ENCODE assay signal across 8 mouse cellular contexts in the genomic region with DNA sequence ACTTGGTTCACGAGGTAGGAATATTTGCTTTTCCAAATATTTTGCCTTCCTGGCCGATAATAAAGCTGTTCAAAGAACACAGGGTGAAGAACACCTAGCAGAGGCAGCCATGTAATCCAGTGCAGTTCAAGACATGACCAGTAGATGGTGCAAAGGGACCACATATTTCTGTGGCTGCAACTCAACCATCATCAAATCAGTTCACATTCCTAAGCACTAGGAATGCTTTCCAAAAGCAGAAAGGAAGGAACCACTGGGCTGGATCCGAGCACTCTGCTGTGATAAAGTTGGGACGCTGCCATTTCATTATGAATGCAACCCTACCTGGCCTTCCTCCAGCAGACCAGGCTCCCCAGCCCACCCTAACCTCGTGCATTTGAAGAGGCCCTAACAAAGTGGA.
DNase-seq lines count a peak whose midpoint lies in the region; ATAC-seq and TF ChIP-seq lines count a peak whose summit lies in the region.

No protein-coding gene starts in this region.

- TF ChIP-seq CTCF in Patski (IDR thresholded peaks at IDR 0.05) = no peak

- WGBS in forebrain, embryonic 15.5 days = 5% methylated on average over 5 of the region's 5 CpGs
- WGBS in hindbrain, embryonic 11.5 days = 16% methylated on average over 5 of the region's 5 CpGs

- H3K27ac ChIP-seq in forebrain, embryonic 15.5 days (replicated peaks) = peak overlapping the region; percentile 66
- H3K27ac ChIP-seq in hindbrain, embryonic 11.5 days (ENCODE audit: low read depth, low read length) = no peak overlapping the region

- H3K27me3 ChIP-seq in Patski = no peaks in the 10 kb centered on the region
- H3K27me3 ChIP-seq in forebrain, embryonic 15.5 days = no peaks in the 10 kb centered on the region
- no peaks in the 10 kb centered on the region for H3K27me3 ChIP-seq in hindbrain, embryonic 11.5 days (ENCODE audit: control insufficient read depth, insufficient read depth, low read length)

- ATAC-seq in Patski = peak; percentile 55
- ATAC-seq in forebrain, embryonic 15.5 days (replicated peaks) = peak; percentile 78
- no peak for ATAC-seq in hindbrain, embryonic 11.5 days (ENCODE audit: low FRiP score)
- peak; percentile 67 for ATAC-seq in megakaryocyte, adult 5-6 weeks (ENCODE audit: poor library complexity, severe bottlenecking)
- no peak for ATAC-seq in activated CD4-positive, CD25-positive, alpha-beta regulatory T cell, adult 4 months

- in situ Hi-C loops in Patski (cut with MboI; ENCODE audit: low pct_unique_long_range_greater_than_20kb) = loop anchor here (5.0 to 10.0 kb wide), 3 partner anchors 66 to 211 kb away; a partner anchor contains a TSS

- H3K4me2 ChIP-seq in forebrain, embryonic 15.5 days (replicated peaks) = no peak overlapping the region
- H3K4me2 ChIP-seq in hindbrain, embryonic 11.5 days (replicated peaks; ENCODE audit: low read depth, low read length) = no peak overlapping the region

- POLR2A ChIA-PET in Patski (lab: Charles Lee) = interaction anchor here (0.6 to 2.1 kb wide), 3 partner anchors 14 to 75 kb away, joined by 3 to 4 read pairs (median 4); no protein-coding TSS in a partner anchor

- peaks cover 8% of the 10 kb centered on the region for H3K36me3 ChIP-seq in forebrain, embryonic 15.5 days
- H3K36me3 ChIP-seq in hindbrain, embryonic 11.5 days (ENCODE audit: control insufficient read depth, insufficient read depth, low read length) = no peaks in the 10 kb centered on the region; the same call in 1 of the 2 replicates

- CTCF ChIA-PET in Patski (lab: Charles Lee) = interaction anchor here (1.2 to 2.1 kb wide), 3 partner anchors 10 to 68 kb away, joined by 5 to 9 read pairs (median 5); no protein-coding TSS in a partner anchor

- no peaks in the 10 kb centered on the region for H3K9me3 ChIP-seq in forebrain, embryonic 15.5 days
- no peaks in the 10 kb centered on the region for H3K9me3 ChIP-seq in hindbrain, embryonic 11.5 days (ENCODE audit: control insufficient read depth, low read length)

- 0 out of 2 replicates have a peak overlapping the region, but pooled peaks have one; percentile 17 for H3K9ac ChIP-seq in forebrain, embryonic 15.5 days (replicated peaks)
- H3K9ac ChIP-seq in hindbrain, embryonic 11.5 days (ENCODE audit: low read depth, low read length) = no peak overlapping the region

- peak; percentile 83 for DNase-seq in Patski (ENCODE audit: low read depth, low spot score)
- peak; percentile 73 for DNase-seq in cerebellum, adult 11-12 months
- DNase-seq in hindbrain, embryonic 11.5 days (ENCODE audit: low spot score) = peak; percentile 91
- peak; percentile 86 to 89 for DNase-seq in layer of hippocampus, postnatal 10 days (ENCODE audit: low spot score in 2 of 2)
- DNase-seq in right cerebral cortex, adult 2 months (ENCODE audit: low spot score in 2 of 2) = peak; percentile 93

- no peak overlapping the region for H3K4me3 ChIP-seq in forebrain, embryonic 15.5 days
- no peak overlapping the region for H3K4me3 ChIP-seq in hindbrain, embryonic 11.5 days (ENCODE audit: low read depth, low read length)

- H3K4me1 ChIP-seq in forebrain, embryonic 15.5 days = peaks cover 34% of the 10 kb centered on the region
- H3K4me1 ChIP-seq in hindbrain, embryonic 11.5 days (replicated peaks; ENCODE audit: control insufficient read depth, insufficient read depth, low read length) = no peaks in the 10 kb centered on the region

Comparison
In these comparisons a context has a peak if more than half of its experiments do, and no peak if none do; other contexts are left out.
1. ATAC-seq: peak in Patski (single experiment), forebrain, embryonic 15.5 days (single experiment) and megakaryocyte, adult 5-6 weeks (single experiment); none in hindbrain, embryonic 11.5 days (single experiment) and activated CD4-positive, CD25-positive, alpha-beta regulatory T cell, adult 4 months (single experiment).
2. Peak in every context shown above with its lines, with median percentiles within 50 percentile points of each other: DNase-seq.